Mouse (Mus musculus) heart, embryonic 10.5 days (tissue): ENCODE measurements around the gene Amfr. TPM values are rescaled to one million over a fixed set of nuclear protein-coding genes. Genes with fewer than 3 reads are reported as not detected.
"Not testable (repeated sequence)": the region's sequence is repeated elsewhere in the genome, so short reads cannot be mapped to it uniquely, and the experiment has no call there.

Experiments
- DNase-seq: peaks from one replicate; pipeline ENCODE4 v3.0.0-alpha.2; 2017; ENCODE audit warnings: low spot score
- H3K27ac ChIP-seq: fragments of 300-500 bp; sonication (generic); 2 replicates; pipeline ENCODE4 v1.5.1; 2016; ENCODE audit warnings: mild to moderate bottlenecking
- H3K27me3 ChIP-seq: fragments of 300-500 bp; sonication (generic); 2 replicates; pipeline ENCODE4 v1.6.1; 2016; ENCODE audit warnings: mild to moderate bottlenecking; ENCODE audit not compliant: poor library complexity, insufficient read depth, severe bottlenecking
- H3K36me3 ChIP-seq: fragments of 300-500 bp; sonication (generic); 2 replicates; pipeline ENCODE4 v1.6.1; 2016; ENCODE audit warnings: mild to moderate bottlenecking, moderate library complexity
- H3K4me1 ChIP-seq: fragments of 300-500 bp; sonication (generic); 2 replicates; pipeline ENCODE4 v1.6.1; 2016; ENCODE audit warnings: mild to moderate bottlenecking
- H3K4me3 ChIP-seq: fragments of 300-500 bp; sonication (generic); 2 replicates; pipeline ENCODE4 v1.5.1; 2016; ENCODE audit warnings: mild to moderate bottlenecking, moderate library complexity
- H3K9me3 ChIP-seq: fragments of 300-500 bp; sonication (generic); 2 replicates; pipeline ENCODE4 v1.6.1; 2016; ENCODE audit warnings: mild to moderate bottlenecking, moderate library complexity
- WGBS: fragments of 180-500 bp; shearing (Covaris S2); methylation state at CpG from one replicate; pipeline ENCODE4 v1.1.7; 2016; 5-methylcytosine and 5-hydroxymethylcytosine counted together
- polyA plus RNA-seq: library from polyadenylated mRNA; unstranded; fragments of >200 nt; fragmentation: Nextera tagmentation; extraction: Ambion mirVana; gene quantifications from 2 replicates; pipeline ENCODE4 v1.2.1, GENCODE M21; 2016

Gene Amfr
- 52.1 and 57.9 TPM in 2 replicates for polyA plus RNA-seq

GRCm38 (mm10) chr8:94012013-94012951 lies at the start of gene Amfr:
Gene Amfr, minus strand, starts transcription at chr8:94012842.
- H3K27me3 ChIP-seq = no peaks in the 10 kb centered on the region
- H3K4me3 ChIP-seq = peak within 1 kb of the TSS; percentile 98
- H3K27ac ChIP-seq = peak within 1 kb of the TSS; percentile 98
- peak; percentile 87 for DNase-seq
- H3K36me3 ChIP-seq = 0 out of 2 replicates have a peak, but pooled peaks cover 4% of the 10 kb centered on the region
- H3K4me1 ChIP-seq = peaks cover 30% of the 10 kb centered on the region
- WGBS = 1% methylated on average over 130 of the region's 130 CpGs
- no peaks in the 10 kb centered on the region for H3K9me3 ChIP-seq

GRCm38 (mm10) chr8:94057157-94057854 lies 44.7 kb upstream of the Amfr start:
- H3K4me3 ChIP-seq = no peak overlapping the region
- H3K27me3 ChIP-seq = no peaks in the 10 kb centered on the region
- 59% methylated on average over 6 of the region's 6 CpGs for WGBS
- no peaks in the 10 kb centered on the region for H3K4me1 ChIP-seq
- H3K36me3 ChIP-seq = peaks cover 52% of the 10 kb centered on the region
- H3K27ac ChIP-seq = no peak overlapping the region
- DNase-seq = no peak
- H3K9me3 ChIP-seq = no peaks in the 10 kb centered on the region

- Histone ChIP-seq H3K9me3 (no peaks in the 10 kb centered on the region), H3K4me3 (no peak overlapping the region), H3K36me3 (peaks cover 34% of the 10 kb centered on the region), H3K4me1 (no peaks in the 10 kb centered on the region), H3K27ac (no peak overlapping the region), H3K27me3 (no peaks in the 10 kb centered on the region)
- 71% methylated on average over 12 of the region's 12 CpGs for WGBS
- DNase-seq = no peak
These were observed 40.1 kb upstream of the Amfr start for GRCm38 (mm10) chr8:94052696-94053095.

GRCm38 (mm10) chr8:94047845-94048244 lies 35.2 kb upstream of the Amfr start:
- 86% methylated on average over 2 of the region's 2 CpGs for WGBS
- Histone ChIP-seq H3K27ac (no peak overlapping the region), H3K4me3 (no peak overlapping the region), H3K36me3 (peaks cover 16% of the 10 kb centered on the region; the same call in 1 of the 2 replicates), H3K9me3 (no peaks in the 10 kb centered on the region), H3K4me1 (no peaks in the 10 kb centered on the region), H3K27me3 (no peaks in the 10 kb centered on the region)
- DNase-seq = no peak

GRCm38 (mm10) chr8:94037806-94038205 lies 25.2 kb upstream of the Amfr start:
- Histone ChIP-seq H3K27me3 (no peaks in the 10 kb centered on the region), H3K36me3 (no peaks in the 10 kb centered on the region; the same call in 1 of the 2 replicates), H3K4me1 (peaks cover 22% of the 10 kb centered on the region), H3K9me3 (no peaks in the 10 kb centered on the region), H3K4me3 (peak overlapping the region; percentile 73), H3K27ac (peak overlapping the region; percentile 85; the same call in 1 of the 2 replicates)
- 11% methylated on average over 15 of the region's 15 CpGs for WGBS
- DNase-seq = peak; percentile 61

- WGBS = under 1% methylated on average over 41 of the region's 41 CpGs
- Histone ChIP-seq H3K9me3 (no peaks in the 10 kb centered on the region), H3K27me3 (no peaks in the 10 kb centered on the region), H3K4me1 (peaks cover 26% of the 10 kb centered on the region), H3K27ac (peak within 1 kb of the TSS; percentile 88), H3K36me3 (peaks cover under 1% of the 10 kb centered on the region; the same call in 1 of the 2 replicates), H3K4me3 (peak within 1 kb of the TSS; percentile 73)
- peak; percentile 99 for DNase-seq
These were observed 24.4 kb upstream of the Amfr start, which contains the start of the genes Nudt21 and Ogfod1 for GRCm38 (mm10) chr8:94036944-94037524. Gene Nudt21, minus strand, starts transcription at chr8:94037031. Gene Ogfod1, plus strand, starts transcription at chr8:94037198.

GRCm38 (mm10) chr8:94036541-94036940 lies 23.9 kb upstream of the Amfr start:
- not testable (repeated sequence) for H3K36me3 ChIP-seq, H3K27me3 ChIP-seq, H3K9me3 ChIP-seq
- Histone ChIP-seq H3K4me1 (peaks cover 26% of the 10 kb centered on the region), H3K27ac (peak overlapping the region; percentile 88), H3K4me3 (peak overlapping the region; percentile 73)
- peak; percentile 94 for DNase-seq
- under 1% methylated on average over 27 of the region's 32 CpGs for WGBS

- H3K4me1 ChIP-seq = peaks cover 26% of the 10 kb centered on the region
- H3K4me3 ChIP-seq = no peak overlapping the region; the same call in 1 of the 2 replicates
- WGBS = 65% methylated on average over 5 of the region's 5 CpGs
- H3K27ac ChIP-seq = no peak overlapping the region
- no peaks in the 10 kb centered on the region for H3K27me3 ChIP-seq
- no peaks in the 10 kb centered on the region for H3K9me3 ChIP-seq
- DNase-seq = peak; percentile 58
- H3K36me3 ChIP-seq = peaks cover 16% of the 10 kb centered on the region
These were observed 22.6 kb upstream of the Amfr start for GRCm38 (mm10) chr8:94035200-94035599.

GRCm38 (mm10) chr8:94033601-94034000 lies 21.0 kb upstream of the Amfr start:
- no peak overlapping the region for H3K27ac ChIP-seq
- DNase-seq = no peak
- 81% methylated on average over 3 of the region's 3 CpGs for WGBS

GRCm38 (mm10) chr8:94029701-94030100 lies 17.1 kb upstream of the Amfr start:
- no peak overlapping the region for H3K27ac ChIP-seq
- H3K27me3 ChIP-seq = no peaks in the 10 kb centered on the region
- H3K4me3 ChIP-seq = no peak overlapping the region
- H3K36me3 ChIP-seq = peaks cover 70% of the 10 kb centered on the region
- WGBS = 96% methylated on average over 9 of the region's 9 CpGs
- no peaks in the 10 kb centered on the region for H3K9me3 ChIP-seq
- peaks cover 11% of the 10 kb centered on the region; the same call in 1 of the 2 replicates for H3K4me1 ChIP-seq
- DNase-seq = peak; percentile 58

More at GRCm38 (mm10) chr8:94033601-94034000, 21.0 kb upstream of the Amfr start:
- Histone ChIP-seq H3K36me3 (peaks cover 32% of the 10 kb centered on the region), H3K4me3 (no peak overlapping the region), H3K27me3 (no peaks in the 10 kb centered on the region), H3K4me1 (peaks cover 26% of the 10 kb centered on the region), H3K9me3 (no peaks in the 10 kb centered on the region)

- Histone ChIP-seq H3K27ac (no peak overlapping the region), H3K27me3 (no peaks in the 10 kb centered on the region), H3K4me3 (no peak overlapping the region), H3K4me1 (no peaks in the 10 kb centered on the region), H3K9me3 (no peaks in the 10 kb centered on the region), H3K36me3 (peaks cover 81% of the 10 kb centered on the region)
- WGBS = 94% methylated on average over 6 of the region's 6 CpGs
- peak; percentile 70 for DNase-seq
These were observed 11.3 kb upstream of the Amfr start for GRCm38 (mm10) chr8:94023916-94024315.

- Histone ChIP-seq H3K27ac (peak overlapping the region; percentile 98), H3K36me3 (0 out of 2 replicates have a peak, but pooled peaks cover 4% of the 10 kb centered on the region), H3K4me3 (peak overlapping the region; percentile 98), H3K9me3 (no peaks in the 10 kb centered on the region), H3K27me3 (no peaks in the 10 kb centered on the region), H3K4me1 (peaks cover 30% of the 10 kb centered on the region)
- no peak for DNase-seq
- 22% methylated on average over 7 of the region's 7 CpGs for WGBS
These were observed 477 bp upstream of the Amfr start for GRCm38 (mm10) chr8:94013026-94013612.
